Comparison of ENCODE assay signal across 7 mouse cellular contexts in the genomic region with DNA sequence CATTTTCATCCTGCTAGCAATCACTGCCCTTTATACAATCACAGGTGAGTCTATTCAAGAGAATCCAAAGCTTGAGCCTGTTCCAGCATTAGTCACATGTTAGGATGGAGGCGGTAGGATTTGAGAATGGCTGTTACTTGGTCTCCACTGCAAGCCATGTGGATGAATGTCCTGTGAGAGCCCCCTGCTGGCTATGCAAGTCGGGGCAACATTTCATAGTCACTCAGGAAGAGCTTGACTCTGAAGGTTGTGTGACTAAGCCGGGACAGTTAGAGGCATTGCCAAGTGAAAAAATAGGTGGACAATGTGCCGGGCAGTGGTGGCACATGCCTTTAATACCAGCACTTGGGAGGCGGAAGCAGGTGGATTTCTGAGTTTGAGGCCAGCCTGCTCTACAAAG. TPM values are rescaled to one million over a fixed set of nuclear protein-coding genes. Genes with fewer than 3 reads are reported as not detected.
DNase-seq lines count a peak whose midpoint lies in the region; ATAC-seq lines count a peak whose summit lies in the region.

No protein-coding gene starts in this region.

- H3K9ac ChIP-seq in midbrain, embryonic 15.5 days: no peak overlapping the region

- no peak overlapping the region for H3K4me2 ChIP-seq in midbrain, embryonic 15.5 days

- H3K4me1 ChIP-seq in midbrain, embryonic 10.5 days: no peaks in the 10 kb centered on the region
- H3K4me1 ChIP-seq in midbrain, embryonic 15.5 days: no peaks in the 10 kb centered on the region

- no peaks in the 10 kb centered on the region for H3K9me3 ChIP-seq in midbrain, embryonic 10.5 days (replicated peaks)
- H3K9me3 ChIP-seq in midbrain, embryonic 15.5 days: no peaks in the 10 kb centered on the region

- 60% methylated on average over 5 of the region's 5 CpGs for WGBS in midbrain, embryonic 10.5 days
- 49% methylated on average over 5 of the region's 5 CpGs for WGBS in midbrain, embryonic 15.5 days

- peak; percentile 28 for DNase-seq in midbrain, embryonic 10.5 days (ENCODE audit: low spot score)
- DNase-seq in Muller cell, postnatal 12 days (ENCODE audit: inconsistent ontology term): peak; percentile 31
- DNase-seq in brain, adult 2 months (ENCODE audit: low read depth, low spot score): peak; percentile 53
- peak; percentile 34 to 61 for DNase-seq in kidney, postnatal 36 days
- no peak for DNase-seq in gastrocnemius, postnatal 25 days

- no peak overlapping the region for H3K4me3 ChIP-seq in midbrain, embryonic 10.5 days
- H3K4me3 ChIP-seq in midbrain, embryonic 15.5 days: no peak overlapping the region

- no peak overlapping the region for H3K27ac ChIP-seq in midbrain, embryonic 10.5 days (replicated peaks)
- no peak overlapping the region for H3K27ac ChIP-seq in midbrain, embryonic 15.5 days

- H3K36me3 ChIP-seq in midbrain, embryonic 10.5 days: no peaks in the 10 kb centered on the region
- no peaks in the 10 kb centered on the region for H3K36me3 ChIP-seq in midbrain, embryonic 15.5 days (replicated peaks)

- ATAC-seq in midbrain, embryonic 15.5 days (replicated peaks): no peak
- ATAC-seq in megakaryocyte, adult 5-6 weeks (ENCODE audit: poor library complexity, severe bottlenecking): no peak

- no peaks in the 10 kb centered on the region for H3K27me3 ChIP-seq in midbrain, embryonic 10.5 days (ENCODE audit: low read depth, poor library complexity, severe bottlenecking)
- 0 out of 2 replicates have a peak, but pooled peaks cover 3% of the 10 kb centered on the region for H3K27me3 ChIP-seq in midbrain, embryonic 15.5 days (replicated peaks)

RNA-seq across cellular contexts. Expression of a gene that starts 40.0 kb away (rescaled TPM):
- polyA plus RNA-seq in midbrain, embryonic 10.5 days (2016; fragmentation: Nextera tagmentation; extraction: Ambion mirVana): not detected in 2 replicates
- 0.06 and 0.10 TPM in 2 replicates for polyA plus RNA-seq in midbrain, embryonic 15.5 days (2015; fragmentation: Nextera tagmentation; extraction: Ambion mirVana)
- total RNA-seq in megakaryocyte, adult 5-6 weeks (2015): not detected in 2 replicates
- not detected in 2 replicates for total RNA-seq in megakaryocyte, adult 5-6 weeks (2017)
- not detected for total RNA-seq in gastrocnemius, postnatal 25 days (2021)
